Mouse (Mus musculus) midbrain, postnatal 0 days (tissue): ENCODE measurements at regions not wholly inside any gene's neighbourhood (a gene's known extent, or its start where the extent isn't known, plus 50 kb on each side); places are given as distances from the start of the nearest gene placed in this dataset.
A peak's percentile ranks its signal among the peaks of the same experiment; 100 is the strongest.

Experiments used
- ATAC-seq: fragments of 200-750 bp; cut with Nextera tagmentation; 2 replicates; pipeline ENCODE4 v1.8.0; 2017; ENCODE audit warnings: moderate number of reproducible peaks, mild to moderate bottlenecking, moderate TSS enrichment, moderate library complexity; ENCODE audit not compliant: low FRiP score
- DNase-seq: peaks from one replicate; pipeline ENCODE4 v3.0.0-alpha.2; 2015; ENCODE audit warnings: low spot score
- H3K27ac ChIP-seq: fragments of 300-500 bp; sonication (generic); 2 replicates; pipeline ENCODE4 v1.5.1; 2014; ENCODE audit warnings: low read depth, mild to moderate bottlenecking, low read length, mixed read lengths
- H3K27me3 ChIP-seq: fragments of 300-500 bp; sonication (generic); 2 replicates; pipeline ENCODE4 v1.6.1; 2014; ENCODE audit warnings: low read length, control low read depth, mixed read lengths; ENCODE audit not compliant: insufficient read depth
- H3K36me3 ChIP-seq: fragments of 300-500 bp; sonication (generic); 2 replicates; pipeline ENCODE4 v1.6.1; 2014; ENCODE audit warnings: low read length, control low read depth, mixed read lengths; ENCODE audit not compliant: insufficient read depth
- H3K4me1 ChIP-seq: fragments of 300-500 bp; sonication (generic); 2 replicates; pipeline ENCODE4 v1.6.1; 2014; ENCODE audit warnings: mild to moderate bottlenecking, control low read depth, antibody characterized with exemption, low read length, mixed read lengths; ENCODE audit not compliant: insufficient read depth
- H3K4me2 ChIP-seq: fragments of 300-500 bp; sonication (generic); 2 replicates; pipeline ENCODE4 v1.6.1; 2014; ENCODE audit warnings: low read depth, mild to moderate bottlenecking, low read length, mixed read lengths; ENCODE audit not compliant: poor library complexity, severe bottlenecking
- H3K4me3 ChIP-seq: fragments of 300-500 bp; sonication (generic); 2 replicates; pipeline ENCODE4 v1.5.1; 2014; ENCODE audit warnings: low read depth, mild to moderate bottlenecking, low read length, moderate library complexity
- H3K9ac ChIP-seq: fragments of 300-500 bp; sonication (generic); replicated peaks from 2 replicates; pipeline ENCODE4 v1.6.1; 2014; ENCODE audit warnings: mild to moderate bottlenecking, low read length, moderate library complexity, mixed read lengths; ENCODE audit not compliant: poor library complexity, severe bottlenecking
- H3K9me3 ChIP-seq: fragments of 300-500 bp; sonication (generic); 2 replicates; pipeline ENCODE4 v1.6.1; 2016; ENCODE audit warnings: low read length, control low read depth
- CTCF ChIP-seq: IDR thresholded peaks from 2 replicates; pipeline ENCODE4 v1.5.1; 2016; ENCODE audit warnings: antibody characterized with exemption, mild to moderate bottlenecking
- WGBS: fragments of 180-500 bp; shearing (Covaris S2); extraction: QIAGEN DNeasy Blood & Tissue Kit; methylation state at CpG from one replicate; pipeline ENCODE4 v1.1.7; 2014; 5-methylcytosine and 5-hydroxymethylcytosine counted together

GRCm38 (mm10) chr10:60955467-60955866, 124.1 kb upstream of the Unc5b start:
- DNase-seq: peak; percentile 47

GRCm38 (mm10) chr10:60952495-60952894, 121.1 kb upstream of the Unc5b start:
- ATAC-seq: no peak
- no peak for DNase-seq
- Histone ChIP-seq H3K27me3 (no peaks in the 10 kb centered on the region), H3K9ac (no peak overlapping the region), H3K4me3 (no peak overlapping the region), H3K36me3 (no peaks in the 10 kb centered on the region), H3K4me2 (no peak overlapping the region), H3K4me1 (no peaks in the 10 kb centered on the region; the same call in 1 of the 2 replicates), H3K9me3 (no peaks in the 10 kb centered on the region), H3K27ac (no peak overlapping the region)
- 8% methylated on average over 7 of the region's 7 CpGs for WGBS
- TF ChIP-seq CTCF: no peak

More at GRCm38 (mm10) chr10:60955467-60955866, 124.1 kb upstream of the Unc5b start:
- 25% methylated on average over 9 of the region's 9 CpGs for WGBS
- no peaks in the 10 kb centered on the region for H3K27me3 ChIP-seq
- no peaks in the 10 kb centered on the region for H3K36me3 ChIP-seq
- H3K27ac ChIP-seq: no peak overlapping the region
- H3K4me2 ChIP-seq: no peak overlapping the region
- no peak overlapping the region for H3K4me3 ChIP-seq
- no peak overlapping the region for H3K9ac ChIP-seq
- no peaks in the 10 kb centered on the region for H3K9me3 ChIP-seq
- ATAC-seq: peak; percentile 43; the same call in 1 of the 2 replicates
- no peak for TF ChIP-seq CTCF
- H3K4me1 ChIP-seq: peaks cover 4% of the 10 kb centered on the region; the same call in 1 of the 2 replicates

DNA sequence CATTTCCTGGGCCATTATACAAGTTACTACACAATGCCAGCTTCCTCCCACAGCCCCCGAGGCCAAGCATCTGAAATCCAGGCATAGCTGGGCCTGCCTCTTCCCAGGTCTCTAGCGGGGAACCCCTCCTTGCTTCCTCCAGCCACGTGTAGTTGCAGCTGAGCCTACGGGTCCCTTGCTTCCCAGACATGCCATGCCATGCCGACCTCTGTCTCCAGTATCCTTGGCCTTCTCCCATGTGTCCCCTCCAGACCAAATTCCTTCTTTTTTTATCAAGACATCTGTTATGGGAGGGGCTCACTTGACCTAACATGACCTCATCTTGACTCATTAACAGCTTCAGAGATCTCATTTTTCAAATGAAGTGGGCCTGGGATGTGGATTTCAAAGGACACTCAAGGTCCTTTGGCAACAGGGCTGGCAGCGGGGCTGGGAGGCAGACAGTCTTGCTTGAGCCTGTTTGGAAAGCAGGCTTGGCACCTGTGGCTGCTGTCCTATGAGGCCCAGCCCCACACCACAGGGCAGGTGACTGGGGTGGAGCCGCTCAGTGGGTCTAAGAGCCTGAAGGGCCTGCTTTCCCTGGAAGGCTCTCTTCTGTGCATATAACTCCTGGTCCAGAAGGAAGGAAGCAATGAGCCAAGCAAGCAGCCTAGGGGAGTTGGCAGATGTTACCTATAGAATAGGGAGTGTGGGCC, 117.7 kb upstream of the Unc5b start:
- no peaks in the 10 kb centered on the region for H3K36me3 ChIP-seq
- H3K27me3 ChIP-seq: no peaks in the 10 kb centered on the region
- 56% methylated on average over 7 of the region's 7 CpGs for WGBS
- no peak overlapping the region for H3K27ac ChIP-seq
- ATAC-seq (no peak), DNase-seq (no peak)
- no peak overlapping the region for H3K9ac ChIP-seq
- no peak overlapping the region for H3K4me2 ChIP-seq
- no peak for TF ChIP-seq CTCF
- H3K4me3 ChIP-seq: no peak overlapping the region
- no peaks in the 10 kb centered on the region; the same call in 1 of the 2 replicates for H3K4me1 ChIP-seq
- H3K9me3 ChIP-seq: no peaks in the 10 kb centered on the region

DNA sequence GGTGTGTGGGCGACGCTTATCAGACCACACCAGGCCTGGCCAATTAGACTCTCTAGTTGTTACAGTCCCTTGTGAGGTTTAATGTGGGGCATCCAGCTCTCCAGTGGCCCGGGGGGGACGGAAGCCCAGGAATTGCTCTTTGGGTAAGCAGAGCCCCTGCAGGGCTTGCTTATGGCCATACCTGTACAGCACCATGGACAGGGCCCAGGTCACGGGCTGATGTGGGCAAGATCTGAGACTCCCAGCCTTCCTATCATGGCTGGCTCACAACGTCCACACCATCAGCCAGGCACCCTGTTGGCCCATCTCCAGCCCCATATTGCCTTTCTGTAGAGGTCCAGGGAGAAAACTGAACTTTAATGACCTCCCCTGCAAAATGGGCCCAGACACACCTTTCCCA, 111.7 kb upstream of the Unc5b start:
- TF ChIP-seq CTCF: no peak
- no peaks in the 10 kb centered on the region for H3K4me1 ChIP-seq
- H3K4me2 ChIP-seq: no peak overlapping the region
- no peaks in the 10 kb centered on the region for H3K27me3 ChIP-seq
- H3K9ac ChIP-seq: no peak overlapping the region
- no peaks in the 10 kb centered on the region for H3K36me3 ChIP-seq
- WGBS: 85% methylated on average over 6 of the region's 6 CpGs
- no peak for DNase-seq
- no peak for ATAC-seq
- no peak overlapping the region for H3K4me3 ChIP-seq
- H3K9me3 ChIP-seq: no peaks in the 10 kb centered on the region
- H3K27ac ChIP-seq: no peak overlapping the region

- Histone ChIP-seq H3K9ac (no peak overlapping the region), H3K4me3 (no peak overlapping the region), H3K36me3 (no peaks in the 10 kb centered on the region), H3K4me2 (no peak overlapping the region), H3K27ac (no peak overlapping the region), H3K27me3 (no peaks in the 10 kb centered on the region), H3K9me3 (no peaks in the 10 kb centered on the region), H3K4me1 (no peaks in the 10 kb centered on the region)
- no peak for TF ChIP-seq CTCF
- WGBS: 92% methylated on average over 10 of the region's 10 CpGs
- DNase-seq: no peak
- no peak for ATAC-seq
Measured at GRCm38 (mm10) chr10:60938749-60939148, 107.4 kb upstream of the Unc5b start.

DNA sequence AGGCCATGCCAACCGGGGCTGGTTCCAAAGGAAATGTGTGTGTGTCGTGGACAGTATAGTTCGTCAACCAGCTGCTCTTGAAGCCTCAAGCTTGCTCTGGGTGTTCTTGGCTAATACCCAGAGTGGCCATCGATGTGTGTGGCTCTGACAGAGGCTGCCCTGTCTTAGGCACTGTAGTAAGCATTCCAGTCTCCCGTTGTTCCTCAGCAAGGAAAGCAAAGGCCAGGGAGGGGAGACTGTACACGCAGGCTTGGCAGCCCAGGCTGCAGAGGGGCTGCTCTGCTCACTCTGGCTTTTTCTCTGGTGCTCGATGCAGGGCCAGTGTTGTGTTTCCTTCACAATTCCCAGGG, 106.1 kb upstream of the Unc5b start:
- no peaks in the 10 kb centered on the region for H3K9me3 ChIP-seq
- 30% methylated on average over 7 of the region's 7 CpGs for WGBS
- no peaks in the 10 kb centered on the region for H3K4me1 ChIP-seq
- H3K36me3 ChIP-seq: no peaks in the 10 kb centered on the region
- DNase-seq (peak; percentile 59), ATAC-seq (no peak)
- TF ChIP-seq CTCF: no peak
- no peak overlapping the region for H3K4me2 ChIP-seq
- no peak overlapping the region for H3K9ac ChIP-seq
- no peaks in the 10 kb centered on the region for H3K27me3 ChIP-seq
- H3K27ac ChIP-seq: 0 out of 2 replicates have a peak overlapping the region, but pooled peaks have one; percentile 18
- no peak overlapping the region for H3K4me3 ChIP-seq
